Mouse (Mus musculus) limb, embryonic 10.5 days (tissue): ENCODE measurements at regions not wholly inside any gene's neighbourhood (a gene's known extent, or its start where the extent isn't known, plus 50 kb on each side); places are given as distances from the start of the nearest gene placed in this dataset.

Experiments
- DNase-seq: peaks from one replicate; pipeline ENCODE4 v3.0.0-alpha.2; 2017; ENCODE audit warnings: low spot score
- H3K27ac ChIP-seq: fragments of 300-500 bp; sonication (generic); 2 replicates; pipeline ENCODE4 v1.5.1; 2016; ENCODE audit warnings: mild to moderate bottlenecking
- H3K27me3 ChIP-seq: fragments of 300-500 bp; sonication (generic); 2 replicates; pipeline ENCODE4 v1.6.1; 2016; ENCODE audit warnings: low read depth, mild to moderate bottlenecking; ENCODE audit not compliant: poor library complexity, severe bottlenecking
- H3K36me3 ChIP-seq: fragments of 300-500 bp; sonication (generic); 2 replicates; pipeline ENCODE4 v1.6.1; 2016; ENCODE audit warnings: mild to moderate bottlenecking, moderate library complexity
- H3K4me1 ChIP-seq: fragments of 300-500 bp; sonication (generic); 2 replicates; pipeline ENCODE4 v1.6.1; 2016
- H3K4me3 ChIP-seq: fragments of 300-500 bp; sonication (generic); 2 replicates; pipeline ENCODE4 v1.5.1; 2016; ENCODE audit warnings: mild to moderate bottlenecking, moderate library complexity
- H3K9me3 ChIP-seq: fragments of 300-500 bp; sonication (generic); replicated peaks from 2 replicates; pipeline ENCODE4 v1.6.1; 2016; ENCODE audit warnings: mild to moderate bottlenecking
- WGBS: fragments of 180-500 bp; shearing (Covaris S2); methylation state at CpG from one replicate; pipeline ENCODE4 v1.1.7; 2016; 5-methylcytosine and 5-hydroxymethylcytosine counted together

GRCm38 (mm10) chrX:163669886-163670285 is 91.2 kb downstream of the Rnf138rt1 start:
- no peaks in the 10 kb centered on the region for H3K36me3 ChIP-seq
- peaks cover 69% of the 10 kb centered on the region for H3K27me3 ChIP-seq
- no peak overlapping the region for H3K27ac ChIP-seq
- DNase-seq: peak; percentile 53
- no peaks in the 10 kb centered on the region for H3K9me3 ChIP-seq
- H3K4me1 ChIP-seq: no peaks in the 10 kb centered on the region
- H3K4me3 ChIP-seq: no peak overlapping the region
- WGBS: 14% methylated on average over 1 of the region's 1 CpGs
